Mouse (Mus musculus): ENCODE measurements at regions not wholly inside any gene's neighbourhood (a gene's known extent, or its start where the extent isn't known, plus 50 kb on each side); places are given as distances from the start of the nearest gene placed in this dataset.

- peak; percentile 12 to 38 for DNase-seq (ENCODE audit: low spot score in 2 of 2)
Observed at GRCm38 (mm10) chr17:45798996-45799395, 65.4 kb upstream of the 1600014C23Rik start.

- no peak for DNase-seq (ENCODE audit: low spot score in 2 of 2)
Observed at GRCm38 (mm10) chr17:45798456-45798855, 64.8 kb upstream of the 1600014C23Rik start.

GRCm38 (mm10) chr17:45797121-45797520 is 63.5 kb upstream of the 1600014C23Rik start:
- no peak for DNase-seq (ENCODE audit: low spot score in 2 of 2)

DNA sequence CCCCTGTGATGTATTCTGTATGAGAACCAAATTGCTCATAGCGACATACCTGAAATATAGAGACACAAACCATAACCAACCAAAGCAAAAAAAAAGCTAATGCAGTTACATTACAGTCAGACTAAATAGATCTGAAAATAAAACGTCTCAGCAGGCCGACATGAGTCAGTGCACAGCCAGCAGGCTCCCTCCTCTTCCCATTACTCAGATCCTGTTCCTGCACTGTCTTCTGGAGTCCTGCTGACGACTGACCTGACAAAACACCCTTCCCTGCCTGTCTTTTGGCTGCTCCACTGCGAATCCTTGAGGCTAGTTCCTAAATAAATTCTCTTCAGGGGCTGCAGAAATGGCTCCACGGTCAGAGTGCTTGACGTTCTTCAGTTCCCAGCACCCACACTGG is 61.3 kb upstream of the 1600014C23Rik start:
- no peak for DNase-seq (ENCODE audit: low spot score in 2 of 2)

- DNase-seq (ENCODE audit: low spot score in 2 of 2) = no peak
Observed at GRCm38 (mm10) chr17:45790959-45791520, 57.4 kb upstream of the 1600014C23Rik start.

GRCm38 (mm10) chr17:45789777-45790176 is 56.1 kb upstream of the 1600014C23Rik start:
- DNase-seq (ENCODE audit: low spot score in 2 of 2) = no peak

- no peak for DNase-seq (ENCODE audit: low spot score in 2 of 2)
Observed at GRCm38 (mm10) chr17:45784905-45785304, 51.3 kb upstream of the 1600014C23Rik start.

DNA sequence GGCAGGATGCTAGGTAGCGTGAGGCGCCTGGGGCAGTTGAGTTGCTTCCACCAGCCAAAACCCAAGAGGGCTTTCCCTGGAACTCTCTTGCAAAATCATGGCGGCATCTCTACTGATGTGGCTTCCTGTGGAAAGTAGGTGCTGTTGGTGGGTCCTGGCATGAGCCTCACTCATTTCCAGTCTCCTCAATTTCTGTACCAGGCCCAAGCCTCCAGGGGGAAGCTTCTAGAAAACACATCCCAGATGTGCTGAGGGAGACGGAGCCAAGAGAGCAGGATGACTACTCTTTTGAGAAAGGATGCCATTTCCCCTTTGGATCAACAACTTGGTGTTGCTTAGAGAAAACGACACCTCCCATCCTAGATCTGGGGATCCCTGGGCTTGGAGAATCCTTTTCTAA is 50.9 kb upstream of the 1600014C23Rik start:
- DNase-seq (ENCODE audit: low spot score in 2 of 2) = no peak
